Mouse (Mus musculus): ENCODE measurements at regions not wholly inside any gene's neighbourhood (a gene's known extent, or its start where the extent isn't known, plus 50 kb on each side); places are given as distances from the start of the nearest gene placed in this dataset.

GRCm38 (mm10) chr10:95773425-95773980 lies 69.2 kb downstream of the Gm33543 start:
- DNase-seq, result peak; percentile 72 to 83

- DNase-seq, result no peak
These were observed 69.8 kb downstream of the Gm33543 start for GRCm38 (mm10) chr10:95772811-95773424.

- no peak for DNase-seq
These were observed 73.8 kb downstream of the Gm33543 start for GRCm38 (mm10) chr10:95768974-95769373.

GRCm38 (mm10) chr10:95767526-95768161 lies 75.1 kb downstream of the Gm33543 start:
- no peak for DNase-seq

GRCm38 (mm10) chr10:95764129-95764528 lies 78.6 kb downstream of the Gm33543 start:
- DNase-seq, result no peak

GRCm38 (mm10) chr10:95762632-95763031 lies 80.1 kb downstream of the Gm33543 start:
- DNase-seq, result peak in 1 of 2 experiments; percentile 45

- DNase-seq, result no peak
These were observed 80.8 kb downstream of the Gm33543 start for GRCm38 (mm10) chr10:95761969-95762368.

GRCm38 (mm10) chr10:95760121-95760870 lies 82.4 kb downstream of the Gm33543 start:
- no peak for DNase-seq

GRCm38 (mm10) chr10:95758181-95758580 lies 84.5 kb downstream of the Gm33543 start:
- DNase-seq, result no peak

- DNase-seq, result no peak
These were observed 82.2 kb upstream of the Anapc15-ps start for GRCm38 (mm10) chr10:95755429-95755828.

- DNase-seq, result no peak
These were observed 80.2 kb upstream of the Anapc15-ps start for GRCm38 (mm10) chr10:95753396-95753905.

- DNase-seq, result no peak
These were observed 75.1 kb upstream of the Anapc15-ps start for GRCm38 (mm10) chr10:95748360-95748759.

- no peak for DNase-seq
These were observed 74.7 kb upstream of the Anapc15-ps start for GRCm38 (mm10) chr10:95747939-95748338.

- DNase-seq, result no peak
These were observed 72.8 kb upstream of the Anapc15-ps start for GRCm38 (mm10) chr10:95745834-95746620.

- DNase-seq, result no peak
These were observed 72.0 kb upstream of the Anapc15-ps start for GRCm38 (mm10) chr10:95745254-95745653.

- DNase-seq, result no peak
These were observed 70.4 kb upstream of the Anapc15-ps start for GRCm38 (mm10) chr10:95743627-95744026.

GRCm38 (mm10) chr10:95739421-95739820 lies 66.2 kb upstream of the Anapc15-ps start:
- DNase-seq, result no peak

GRCm38 (mm10) chr10:95736743-95737142 lies 63.5 kb upstream of the Anapc15-ps start:
- peak in 1 of 2 experiments; percentile 17 for DNase-seq

- no peak for DNase-seq
These were observed 57.8 kb upstream of the Anapc15-ps start for GRCm38 (mm10) chr10:95731001-95731400.

- no peak for DNase-seq
These were observed 56.6 kb upstream of the Anapc15-ps start for GRCm38 (mm10) chr10:95729890-95730289.

- peak in 1 of 2 experiments; percentile 18 for DNase-seq
These were observed 52.7 kb upstream of the Anapc15-ps start for GRCm38 (mm10) chr10:95725910-95726309.

- DNase-seq, result no peak
These were observed 52.1 kb upstream of the Anapc15-ps start for GRCm38 (mm10) chr10:95725349-95725748.
